Mouse (Mus musculus): ENCODE measurements at regions not wholly inside any gene's neighbourhood (a gene's known extent, or its start where the extent isn't known, plus 50 kb on each side); places are given as distances from the start of the nearest gene placed in this dataset.

DNA sequence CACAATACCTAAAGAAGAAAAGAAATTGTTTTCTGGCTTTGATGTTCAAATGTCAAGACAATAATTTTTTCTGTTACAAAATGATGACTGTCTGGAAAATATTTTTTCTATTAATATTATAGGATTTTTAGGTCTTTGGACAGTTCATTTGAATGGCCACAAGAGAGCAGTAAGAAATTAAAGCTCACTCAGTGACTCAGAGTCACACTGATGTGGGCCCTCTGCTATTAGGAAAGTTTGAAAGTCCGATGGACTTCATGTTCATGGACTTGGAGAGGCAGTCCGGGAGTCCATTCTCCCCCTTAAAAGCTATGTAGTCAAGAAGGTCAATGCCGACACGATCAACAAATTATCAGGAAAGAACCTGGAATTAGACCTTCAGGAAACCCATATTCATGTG lies 657.0 kb downstream of the Mecom start:
- DNase-seq (ENCODE audit: low spot score in 2 of 2), result no peak

DNA sequence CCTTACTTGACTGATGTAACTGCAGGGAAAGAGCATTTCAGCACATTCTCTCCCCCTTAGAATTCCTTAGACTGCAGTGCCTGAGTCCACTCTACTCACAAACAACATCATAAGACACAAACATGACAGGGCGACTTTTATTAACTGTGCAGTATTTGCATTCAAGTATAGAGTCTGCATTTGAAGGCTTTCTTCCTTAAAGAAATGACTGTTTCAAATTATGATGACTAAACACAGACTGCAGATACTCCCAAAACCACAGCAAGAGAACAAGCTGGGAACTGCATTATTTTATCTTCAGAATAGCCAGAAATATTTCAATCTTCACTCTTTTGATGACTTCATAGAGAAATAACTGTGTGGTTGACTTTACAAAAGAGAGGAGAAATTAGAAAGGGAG lies 657.5 kb downstream of the Mecom start:
- no peak for DNase-seq (ENCODE audit: low spot score in 2 of 2)

DNA sequence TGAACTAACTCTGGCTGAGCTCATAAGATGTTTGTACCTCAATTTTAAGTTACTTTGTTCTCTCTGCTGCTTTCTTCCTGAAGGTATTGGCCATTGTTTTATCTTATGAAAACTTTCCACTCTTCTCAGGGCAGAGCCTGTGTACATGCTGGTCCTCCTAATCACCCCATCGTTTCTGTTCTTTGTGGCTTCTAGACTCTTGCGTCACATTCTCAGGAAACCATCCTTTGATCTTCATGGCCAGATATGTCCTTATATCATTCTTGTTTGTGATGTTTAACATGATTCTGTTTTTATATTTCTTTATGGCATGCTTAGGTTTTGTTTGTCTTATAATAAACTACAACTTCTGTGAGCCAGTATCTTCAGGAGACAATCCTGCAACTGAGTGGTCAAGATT lies 658.2 kb downstream of the Mecom start:
- DNase-seq (ENCODE audit: low spot score in 2 of 2), result no peak

DNA sequence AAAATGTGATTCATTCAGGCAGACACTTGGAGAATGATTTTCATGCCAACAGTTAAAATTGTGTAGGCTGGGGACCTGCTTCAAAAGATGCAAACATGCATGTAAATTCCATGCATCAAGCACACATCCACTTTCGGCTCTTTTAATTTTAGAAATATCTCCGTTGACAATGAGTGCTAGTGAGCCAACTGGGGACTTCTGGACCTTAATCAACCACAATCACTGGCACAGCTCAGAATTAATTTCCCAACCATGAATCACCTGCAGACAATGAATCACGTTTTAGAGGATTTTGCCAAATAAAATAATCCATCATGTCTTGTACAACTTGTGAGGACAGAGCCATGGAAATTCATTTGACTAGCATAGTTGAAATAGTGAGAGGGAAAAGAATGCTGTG lies 667.8 kb downstream of the Mecom start:
- no peak for DNase-seq (ENCODE audit: low spot score in 2 of 2)

DNA sequence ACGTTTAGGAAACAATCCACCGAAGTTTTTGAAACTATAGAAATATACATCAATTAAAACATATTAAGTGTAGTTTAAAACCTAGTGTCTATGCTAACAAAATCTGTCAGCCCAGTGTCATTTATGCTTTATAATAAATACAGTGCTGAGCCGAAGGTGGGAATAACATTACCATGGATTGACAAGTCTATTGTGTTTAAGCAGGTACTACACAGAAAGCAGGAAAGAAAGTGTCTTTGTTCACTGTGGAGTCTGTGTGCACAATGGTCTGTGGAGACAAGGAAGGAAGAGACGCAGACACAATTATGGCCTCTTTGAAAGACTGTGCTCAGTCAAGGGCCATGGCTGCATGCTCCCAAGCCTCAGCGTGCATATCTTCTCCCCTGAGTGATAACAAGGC lies 672.0 kb downstream of the Mecom start:
- no peak for DNase-seq (ENCODE audit: low spot score in 2 of 2)

DNA sequence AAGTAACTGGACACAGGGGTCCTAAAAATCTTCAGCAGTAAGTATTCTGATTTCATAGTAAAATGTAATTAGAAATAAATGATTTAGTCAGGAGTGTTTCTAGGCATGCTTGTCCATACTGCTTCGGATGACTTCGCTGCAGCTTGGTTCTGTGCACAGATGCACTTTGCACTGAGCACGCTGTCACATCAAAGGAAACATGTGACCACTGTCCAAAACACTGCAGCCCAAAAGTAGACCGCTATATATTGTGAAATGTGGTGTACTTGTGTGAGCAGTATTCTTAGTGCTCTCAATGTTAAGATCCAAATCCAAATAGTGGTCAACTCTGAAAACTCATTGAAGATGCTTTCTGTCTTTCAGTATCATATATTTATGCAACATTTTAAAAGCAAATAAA lies 685.4 kb downstream of the Mecom start:
- DNase-seq (ENCODE audit: low spot score in 2 of 2), result no peak

DNA sequence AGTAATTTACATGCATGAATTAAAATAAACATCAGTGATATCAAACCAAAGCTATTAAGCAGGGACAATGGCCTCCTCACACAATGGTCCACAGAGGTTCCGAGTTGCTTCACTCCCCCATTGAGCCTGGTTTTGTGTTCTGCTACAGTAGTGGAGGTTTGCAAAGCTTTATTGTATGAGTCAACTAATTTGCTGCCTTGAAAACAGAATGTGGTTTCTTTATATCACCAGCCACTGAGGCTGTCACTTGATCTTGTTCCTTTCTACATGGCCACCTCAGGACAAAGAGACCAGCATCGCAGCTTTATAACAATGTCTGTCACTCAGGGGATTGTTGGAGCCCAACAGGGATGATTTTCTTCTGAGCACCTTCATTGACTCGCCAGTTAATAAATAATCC lies 695.3 kb downstream of the Mecom start:
- DNase-seq (ENCODE audit: low spot score in 2 of 2), result no peak

DNA sequence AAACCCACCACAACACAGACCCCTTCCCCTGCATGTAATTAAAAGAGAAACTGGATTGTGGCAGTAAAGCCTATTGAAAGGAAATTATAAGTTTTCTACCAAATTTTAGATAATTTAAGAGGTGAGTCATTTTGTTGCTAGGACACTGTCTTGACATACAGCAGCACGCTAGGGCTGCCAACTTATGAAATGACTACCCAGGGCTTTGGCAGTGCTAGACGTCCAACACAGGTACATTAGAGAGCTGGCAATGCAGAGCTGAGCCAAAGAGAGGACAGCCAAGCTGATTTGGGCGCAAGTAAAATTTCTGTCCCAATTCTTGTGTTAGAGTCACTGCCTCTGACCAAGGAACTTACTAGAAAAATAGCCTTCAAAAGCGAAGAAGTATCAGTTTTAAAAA lies 712.4 kb downstream of the Mecom start:
- DNase-seq (ENCODE audit: low spot score in 2 of 2), result no peak

DNA sequence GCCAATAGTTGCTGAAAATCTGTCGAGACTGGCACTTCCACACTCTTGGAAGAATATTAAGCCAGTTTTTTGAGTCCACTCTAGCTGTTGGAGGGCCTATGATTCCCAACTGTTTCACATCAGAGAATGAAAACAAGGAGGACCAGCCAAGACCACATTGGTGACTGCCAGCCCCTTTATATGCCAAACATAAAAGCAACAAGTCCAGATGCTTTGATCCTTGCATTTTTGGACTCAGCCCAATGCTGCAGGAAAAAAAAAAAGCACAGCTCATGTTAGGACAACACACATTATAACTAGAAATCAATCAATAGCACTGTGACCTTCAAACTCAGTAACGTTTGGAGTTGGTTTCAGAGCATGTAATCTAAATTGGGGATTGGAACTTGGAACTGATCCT lies 712.9 kb downstream of the Mecom start:
- DNase-seq (ENCODE audit: low spot score in 2 of 2), result no peak

DNA sequence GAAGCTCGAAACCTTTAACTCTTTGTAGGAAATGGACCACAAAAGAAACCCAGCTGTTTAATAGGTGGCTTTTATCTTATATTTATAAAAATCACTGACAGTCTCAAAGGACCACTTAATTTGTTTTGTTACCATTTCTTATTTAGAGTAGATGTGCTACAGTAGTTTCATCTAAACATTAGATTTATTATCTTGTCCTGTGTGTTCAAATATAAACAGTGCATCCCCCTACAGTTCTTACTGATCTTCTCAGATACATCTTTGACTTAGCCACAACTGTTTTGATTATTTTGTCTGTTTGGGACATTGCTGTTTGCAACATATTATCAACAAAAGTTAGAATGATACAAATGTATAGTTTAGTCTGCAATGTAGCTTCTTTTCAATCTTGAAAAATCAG lies 716.5 kb downstream of the Mecom start:
- no peak for DNase-seq (ENCODE audit: low spot score in 2 of 2)

DNA sequence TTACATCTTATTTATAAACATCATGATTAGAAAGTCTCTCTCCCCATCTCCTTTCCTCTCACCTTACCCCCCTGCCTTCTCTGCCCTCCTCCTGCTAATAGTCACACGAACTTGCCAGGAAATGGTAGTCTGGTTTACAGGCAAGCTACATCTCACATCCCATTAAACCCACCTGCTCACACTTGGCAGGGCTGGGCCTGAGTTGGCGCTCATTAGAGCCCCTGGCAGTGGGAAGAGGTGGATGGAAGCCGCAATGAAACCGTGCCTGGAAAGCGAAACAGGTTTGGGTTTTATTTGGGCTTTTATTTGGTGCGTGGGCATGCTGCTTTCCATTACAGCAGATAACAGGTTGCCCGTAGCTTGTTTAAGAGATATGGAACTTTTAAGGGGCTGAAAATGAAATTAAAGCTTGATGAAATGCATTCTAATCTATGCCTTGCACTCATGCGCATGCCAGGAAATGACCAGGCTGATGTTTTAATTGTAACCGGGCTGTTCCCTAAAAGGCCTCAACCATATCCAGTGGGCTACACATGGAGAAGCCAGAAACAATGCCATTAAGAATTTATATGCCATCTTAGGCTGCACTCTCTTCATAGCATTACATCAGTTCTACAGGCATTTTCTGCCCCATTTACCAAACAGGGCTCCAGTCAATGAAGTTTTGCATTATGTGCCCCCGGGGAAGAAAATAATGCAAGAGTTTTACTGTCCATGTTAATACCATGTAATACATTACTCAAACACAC lies 725.0 kb downstream of the Mecom start:
- DNase-seq (ENCODE audit: low spot score in 2 of 2), result no peak

DNA sequence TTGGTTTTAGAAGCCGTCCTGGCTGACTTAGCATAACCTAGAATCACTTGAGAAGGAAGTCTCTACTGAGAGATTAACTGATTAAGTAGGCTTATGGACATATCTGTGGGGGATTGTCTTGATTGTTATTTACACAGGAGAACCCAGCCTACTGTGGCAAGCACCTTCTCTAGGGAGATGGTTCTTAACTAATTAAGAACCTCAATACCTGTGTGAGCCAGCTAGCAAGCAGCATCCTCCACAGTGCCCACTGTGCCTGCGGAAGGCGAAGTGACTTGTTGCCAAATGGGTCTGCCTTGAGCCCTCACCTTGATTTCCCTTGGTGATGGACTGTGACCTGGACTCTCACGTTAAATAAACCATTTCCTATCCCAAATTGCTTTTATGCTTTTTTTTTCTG lies 730.8 kb downstream of the Mecom start:
- DNase-seq (ENCODE audit: low spot score in 2 of 2), result no peak

DNA sequence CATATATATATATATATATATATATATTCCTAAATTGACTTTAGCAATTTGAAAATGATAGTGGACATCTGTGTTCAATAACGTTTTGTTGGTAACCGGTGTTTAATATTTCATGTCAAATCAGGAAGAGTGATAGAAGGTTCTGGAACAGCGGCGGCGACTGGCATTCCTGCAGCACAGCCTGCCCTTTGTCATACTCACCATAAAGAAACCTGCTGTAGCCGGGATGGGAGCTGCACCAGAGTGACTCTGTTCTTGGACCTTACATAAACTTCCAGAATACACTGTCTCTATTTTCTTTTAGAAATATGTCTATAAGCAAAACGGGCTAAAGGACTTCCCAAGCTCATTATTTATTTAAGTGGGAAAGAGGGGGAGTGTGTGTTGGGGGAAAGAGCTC lies 731.5 kb downstream of the Egfem1 start:
- DNase-seq (ENCODE audit: low spot score in 2 of 2), result no peak

DNA sequence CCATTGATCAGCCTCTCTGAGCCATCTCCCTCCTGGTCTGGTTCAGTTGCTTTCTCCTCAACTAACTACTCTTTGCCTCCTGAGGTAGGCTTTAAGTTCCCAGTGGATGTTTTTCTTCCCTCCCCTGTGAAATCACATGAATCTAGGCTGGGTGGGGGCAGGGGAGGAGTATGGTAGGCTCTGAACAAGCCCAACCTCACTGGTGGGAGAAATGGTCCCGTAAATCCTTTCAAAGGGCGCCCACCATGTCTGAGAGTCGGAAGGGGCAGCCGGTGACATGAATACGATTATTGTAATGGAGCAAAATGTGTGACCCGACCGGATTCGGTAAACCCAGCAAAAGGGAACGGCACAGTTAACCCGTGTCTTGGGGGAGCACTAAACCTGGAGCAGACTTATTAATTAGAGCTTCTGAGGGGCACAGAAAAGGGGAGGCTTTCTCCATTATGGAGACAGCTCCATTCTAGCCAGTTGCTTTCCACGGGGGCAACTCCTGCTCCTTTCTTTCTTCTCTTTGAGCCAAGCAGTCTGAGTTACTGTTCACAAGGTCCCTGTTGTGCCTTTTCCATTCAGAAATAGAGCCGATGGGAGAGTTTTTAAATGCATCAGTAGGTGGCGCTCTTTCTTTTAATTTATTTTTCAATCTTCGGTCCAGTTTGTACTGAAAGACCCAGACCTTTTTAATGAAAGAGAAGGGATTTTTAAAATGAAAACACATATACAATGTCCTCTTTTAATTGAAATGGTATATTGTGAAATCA lies 730.8 kb downstream of the Egfem1 start:
- DNase-seq (ENCODE audit: low spot score in 2 of 2), result peak in 1 of 2 experiments; percentile 13

DNA sequence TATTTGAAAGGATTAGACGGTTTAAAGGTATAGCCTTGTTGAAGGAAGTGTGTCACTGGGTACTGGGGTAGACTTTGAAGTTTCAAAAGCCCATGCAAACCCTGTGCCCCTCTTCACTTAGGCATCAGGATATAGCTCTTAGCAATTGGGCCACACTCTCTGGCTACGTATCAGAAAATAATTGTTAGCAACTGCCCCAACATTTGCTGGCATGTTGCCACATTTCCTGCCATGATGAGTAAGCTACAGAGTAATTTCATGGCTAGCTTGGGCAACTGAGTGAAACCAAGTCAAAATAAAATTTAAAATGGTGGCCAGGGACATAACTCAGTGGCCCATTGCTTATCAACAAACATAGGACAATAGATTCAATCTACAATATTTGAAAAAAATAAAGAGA lies 724.2 kb downstream of the Egfem1 start:
- DNase-seq (ENCODE audit: low spot score in 2 of 2), result no peak

DNA sequence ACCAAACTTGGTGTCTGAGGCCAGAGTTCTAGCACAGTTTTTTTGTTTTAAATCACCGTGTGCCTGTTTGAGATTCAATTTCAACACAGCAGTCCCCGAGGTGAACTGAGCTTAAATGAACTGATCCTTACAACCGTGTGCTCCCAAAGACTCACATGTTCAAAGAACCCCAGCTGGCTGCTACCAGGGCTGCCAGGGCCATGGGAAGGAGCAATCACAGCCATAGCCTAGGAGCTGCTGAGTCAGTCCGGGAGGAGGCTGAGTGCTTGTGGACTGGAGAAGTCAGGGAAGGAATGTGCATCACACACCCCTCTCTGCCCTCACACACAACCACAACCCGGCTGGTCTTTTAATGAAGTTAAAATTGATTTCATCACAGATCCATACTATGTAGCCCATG lies 721.6 kb downstream of the Egfem1 start:
- DNase-seq (ENCODE audit: low spot score in 2 of 2), result no peak

DNA sequence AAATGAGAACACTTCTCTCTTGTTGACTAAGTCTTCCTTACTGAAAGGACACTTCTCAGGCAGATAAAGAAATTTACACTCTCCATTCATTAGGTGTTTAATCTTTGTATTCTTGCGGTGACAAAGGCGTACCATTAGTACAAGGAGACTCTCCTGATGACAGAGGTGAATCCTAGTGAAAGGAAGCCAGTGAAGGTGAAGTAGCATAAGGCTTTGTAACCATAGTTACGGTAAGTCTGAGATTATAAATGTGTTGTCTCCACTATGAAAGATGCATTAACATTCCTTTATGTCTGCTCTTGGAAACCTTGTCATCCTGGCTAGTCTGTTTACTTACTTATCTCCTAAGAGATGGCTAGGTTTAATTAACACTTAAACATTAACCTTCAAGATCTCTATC lies 719.3 kb downstream of the Egfem1 start:
- DNase-seq (ENCODE audit: low spot score in 2 of 2), result no peak

DNA sequence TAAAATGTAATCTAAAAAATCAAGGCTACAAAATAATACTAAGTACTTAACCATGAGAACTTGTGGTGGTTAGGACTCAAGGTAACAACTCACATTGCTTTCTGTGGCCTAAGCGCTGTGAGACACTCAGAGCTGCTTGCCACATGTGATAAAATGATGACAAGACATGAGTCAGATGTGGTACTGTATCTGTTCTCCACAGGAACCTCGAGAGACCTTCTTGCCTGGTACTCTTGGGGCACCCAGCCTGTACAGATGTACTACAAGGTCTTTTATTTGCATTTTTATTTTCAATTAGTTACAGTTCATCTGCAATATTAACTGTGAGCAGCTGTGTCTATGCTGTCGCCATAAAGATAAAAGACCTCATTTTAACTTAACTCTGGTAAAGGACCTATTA lies 692.5 kb downstream of the Egfem1 start:
- DNase-seq (ENCODE audit: low spot score in 2 of 2), result no peak

DNA sequence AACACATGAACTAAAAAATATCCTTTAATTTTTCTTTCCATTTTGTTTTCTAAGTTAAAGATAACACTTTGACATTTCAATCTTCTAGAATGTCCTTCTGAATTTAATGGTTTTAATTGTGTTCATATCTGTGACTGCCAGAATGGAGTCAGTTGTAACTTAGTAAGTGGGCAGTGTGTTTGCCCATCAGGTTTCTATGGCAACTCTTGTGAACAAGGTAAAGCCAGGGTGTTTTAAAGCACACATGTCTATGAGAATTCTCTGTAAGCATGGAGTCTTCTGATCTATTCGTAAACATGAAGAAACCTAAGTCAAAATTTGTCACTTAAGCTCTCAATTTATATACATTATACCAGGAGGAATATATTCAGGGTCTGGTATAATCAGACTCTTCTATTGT lies 689.4 kb downstream of the Egfem1 start:
- DNase-seq (ENCODE audit: low spot score in 2 of 2), result no peak

DNA sequence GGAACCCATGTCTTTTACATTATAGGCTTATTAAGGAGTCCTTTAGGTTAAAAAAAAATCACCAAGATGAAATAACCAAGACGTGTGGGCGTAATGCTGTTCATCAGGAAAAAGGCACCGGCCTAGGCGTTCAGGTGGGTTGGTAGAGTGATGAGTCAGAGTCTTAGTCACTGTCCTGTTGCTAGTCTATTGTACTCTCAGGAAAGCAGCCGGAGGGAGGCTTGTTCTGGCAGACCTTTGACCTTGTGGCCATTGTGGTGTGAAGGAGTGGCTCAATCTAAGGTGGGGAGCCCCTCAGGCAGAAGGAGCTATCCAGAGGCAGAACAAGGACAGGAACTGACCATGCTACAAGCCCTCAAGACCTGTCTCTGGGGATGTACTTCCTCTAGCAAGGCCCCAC lies 686.8 kb downstream of the Egfem1 start:
- no peak for DNase-seq (ENCODE audit: low spot score in 2 of 2)

DNA sequence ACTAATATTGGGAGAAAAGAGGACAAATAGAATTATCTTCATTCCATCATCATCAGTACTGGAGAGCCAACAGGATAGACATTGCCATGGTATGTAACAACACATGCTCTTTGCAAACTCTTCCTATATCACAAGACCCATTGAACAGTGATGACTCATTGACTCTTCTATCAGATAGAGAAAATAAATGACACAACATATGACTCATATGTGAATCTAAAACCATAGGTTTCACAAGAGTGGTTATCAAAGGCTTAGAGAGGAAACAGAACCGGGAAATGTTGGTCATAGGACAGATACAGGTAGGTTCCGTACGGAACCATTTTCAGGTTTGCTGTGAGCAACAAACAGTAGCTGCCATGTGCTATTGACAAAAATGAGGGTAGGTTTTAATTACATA lies 682.2 kb downstream of the Egfem1 start:
- DNase-seq (ENCODE audit: low spot score in 2 of 2), result no peak

DNA sequence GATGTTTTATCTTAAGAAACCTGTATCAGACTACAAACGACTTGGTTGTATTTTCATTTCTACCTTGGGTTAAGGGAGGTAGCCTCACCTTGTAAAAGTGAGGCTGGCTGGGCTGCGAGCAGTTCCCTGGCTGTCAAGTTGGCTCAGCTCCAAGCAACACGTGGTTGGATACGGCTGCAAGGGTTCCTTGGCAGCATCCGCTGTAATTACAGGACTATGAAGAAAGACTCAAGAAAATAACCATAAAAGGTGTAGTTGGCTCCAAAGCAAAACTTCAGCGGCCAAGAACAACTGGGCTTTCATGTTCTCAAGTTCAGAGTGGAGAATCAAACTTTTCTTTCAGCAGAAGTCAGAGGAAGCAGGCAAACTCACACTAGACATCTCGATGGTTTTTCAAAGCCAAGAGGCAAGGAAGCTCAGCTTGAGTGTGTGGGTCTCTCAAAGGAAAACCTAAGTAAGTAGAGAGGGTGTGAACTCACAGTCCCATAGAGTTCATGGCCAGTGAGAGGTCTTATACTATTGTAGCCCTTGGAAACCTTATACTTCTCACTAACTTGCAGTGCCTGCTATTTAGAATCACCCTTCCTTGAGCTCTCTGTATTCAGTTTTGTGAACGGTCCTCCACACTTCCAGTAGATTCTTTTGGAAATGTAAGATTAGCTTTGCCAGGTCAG lies 676.1 kb downstream of the Egfem1 start:
- DNase-seq (ENCODE audit: low spot score in 2 of 2), result no peak

All from layer of hippocampus, adult 8-10 months (tissue).